Mouse (Mus musculus) hindbrain, embryonic 16.5 days (tissue): ENCODE measurements at regions not wholly inside any gene's neighbourhood (a gene's known extent, or its start where the extent isn't known, plus 50 kb on each side); places are given as distances from the start of the nearest gene placed in this dataset.

Experiments
- ATAC-seq: fragments of 200-750 bp; cut with Nextera tagmentation; 2 replicates; pipeline ENCODE4 v1.8.0; 2017; ENCODE audit warnings: moderate TSS enrichment, moderate library complexity
- H3K27ac ChIP-seq: fragments of 300-500 bp; sonication (generic); 2 replicates; pipeline ENCODE4 v1.5.1; 2014; ENCODE audit warnings: low read depth, mild to moderate bottlenecking, control low read depth, low read length, moderate library complexity
- H3K27me3 ChIP-seq: fragments of 300-500 bp; sonication (generic); replicated peaks from 2 replicates; pipeline ENCODE4 v1.6.1; 2014; ENCODE audit warnings: low read length; ENCODE audit not compliant: control insufficient read depth, insufficient read depth
- H3K36me3 ChIP-seq: fragments of 300-500 bp; sonication (generic); 2 replicates; pipeline ENCODE4 v1.6.1; 2014; ENCODE audit warnings: mild to moderate bottlenecking, low read length, moderate library complexity, mixed read lengths; ENCODE audit not compliant: control insufficient read depth, insufficient read depth
- H3K4me1 ChIP-seq: fragments of 300-500 bp; sonication (generic); 2 replicates; pipeline ENCODE4 v1.6.1; 2014; ENCODE audit warnings: low read depth, low read length; ENCODE audit not compliant: control insufficient read depth, insufficient read depth
- H3K4me2 ChIP-seq: fragments of 300-500 bp; sonication (generic); 2 replicates; pipeline ENCODE4 v1.6.1; 2014; ENCODE audit warnings: mild to moderate bottlenecking, low read length, control low read depth, moderate library complexity
- H3K4me3 ChIP-seq: fragments of 300-500 bp; sonication (generic); 2 replicates; pipeline ENCODE4 v1.5.1; 2014; ENCODE audit warnings: mild to moderate bottlenecking, low read length, control low read depth, moderate library complexity
- H3K9ac ChIP-seq: fragments of 300-500 bp; sonication (generic); 2 replicates; pipeline ENCODE4 v1.6.1; 2014; ENCODE audit warnings: low read depth, mild to moderate bottlenecking, control low read depth, low read length, moderate library complexity
- H3K9me3 ChIP-seq: fragments of 300-500 bp; sonication (generic); 2 replicates; pipeline ENCODE4 v1.6.1; 2014; ENCODE audit warnings: mild to moderate bottlenecking, low read length, moderate library complexity; ENCODE audit not compliant: control insufficient read depth
- WGBS: fragments of 180-500 bp; shearing (Covaris S2); extraction: QIAGEN DNeasy Blood & Tissue Kit; methylation state at CpG from one replicate; pipeline ENCODE4 v1.1.7; 2014; 5-methylcytosine and 5-hydroxymethylcytosine counted together

DNA sequence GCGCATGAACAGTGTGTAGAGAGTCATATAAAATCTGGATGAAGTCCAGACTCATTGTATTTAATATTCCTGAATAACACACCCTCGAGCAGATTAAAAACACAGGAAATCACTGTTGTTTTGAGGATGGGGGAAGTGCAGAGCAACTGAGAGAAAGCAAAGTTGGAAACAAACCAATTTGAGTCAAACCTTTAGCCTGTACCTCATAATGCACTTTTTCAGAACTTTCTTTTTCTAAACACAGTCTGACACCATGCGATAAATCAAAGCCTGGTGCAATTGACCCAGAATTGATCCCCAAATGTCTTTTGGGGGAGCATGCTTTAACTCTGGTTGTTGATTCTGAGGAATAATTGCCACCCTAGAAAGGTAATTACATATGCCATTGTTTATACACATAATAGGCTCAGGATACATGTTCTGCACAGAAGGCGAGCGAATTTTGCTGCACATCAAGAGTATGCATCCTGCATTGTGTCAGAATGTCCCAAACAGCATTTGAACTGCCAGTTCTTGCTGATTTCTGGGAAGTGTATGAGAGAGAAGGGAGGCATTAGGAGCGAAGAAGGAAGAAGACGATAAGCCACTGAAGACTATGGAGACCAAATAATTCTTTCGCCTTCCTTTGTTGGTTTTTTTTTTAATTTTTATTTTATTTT is 245.3 kb upstream of the Nr2f1 start:
- no peak overlapping the region for H3K9ac ChIP-seq
- H3K4me2 ChIP-seq: no peak overlapping the region
- 57% methylated on average over 8 of the region's 8 CpGs for WGBS
- no peak for ATAC-seq
- no peaks in the 10 kb centered on the region for H3K36me3 ChIP-seq
- no peak overlapping the region for H3K27ac ChIP-seq
- H3K4me1 ChIP-seq: peaks cover 6% of the 10 kb centered on the region
- no peak overlapping the region for H3K4me3 ChIP-seq
- no peaks in the 10 kb centered on the region for H3K27me3 ChIP-seq
- no peaks in the 10 kb centered on the region for H3K9me3 ChIP-seq

DNA sequence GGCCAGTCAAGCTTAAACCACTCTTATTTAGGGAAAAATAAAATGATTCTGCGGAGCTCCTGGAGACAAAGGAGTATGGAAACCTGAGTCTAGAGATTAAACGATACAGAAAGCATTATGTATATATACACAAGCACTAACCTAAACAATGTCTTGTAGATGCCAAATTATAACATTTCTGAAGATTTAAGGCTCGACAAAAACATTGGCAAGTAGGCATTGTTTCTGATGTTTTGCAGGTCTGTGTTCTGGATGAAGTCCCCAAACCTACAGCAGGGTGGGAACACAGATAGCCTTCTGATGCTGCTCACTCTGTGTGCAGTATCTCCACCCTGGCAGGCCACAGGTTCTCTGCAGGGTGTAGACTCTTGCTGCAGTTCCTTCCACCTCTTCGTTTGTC is 228.9 kb upstream of the Nr2f1 start:
- H3K9me3 ChIP-seq: no peaks in the 10 kb centered on the region
- H3K4me2 ChIP-seq: peak overlapping the region; percentile 56
- H3K36me3 ChIP-seq: no peaks in the 10 kb centered on the region
- no peak for ATAC-seq
- H3K27me3 ChIP-seq: no peaks in the 10 kb centered on the region
- H3K27ac ChIP-seq: peak overlapping the region; percentile 36
- peaks cover 15% of the 10 kb centered on the region for H3K4me1 ChIP-seq
- WGBS: 42% methylated on average over 4 of the region's 4 CpGs
- H3K4me3 ChIP-seq: no peak overlapping the region
- H3K9ac ChIP-seq: no peak overlapping the region

DNA sequence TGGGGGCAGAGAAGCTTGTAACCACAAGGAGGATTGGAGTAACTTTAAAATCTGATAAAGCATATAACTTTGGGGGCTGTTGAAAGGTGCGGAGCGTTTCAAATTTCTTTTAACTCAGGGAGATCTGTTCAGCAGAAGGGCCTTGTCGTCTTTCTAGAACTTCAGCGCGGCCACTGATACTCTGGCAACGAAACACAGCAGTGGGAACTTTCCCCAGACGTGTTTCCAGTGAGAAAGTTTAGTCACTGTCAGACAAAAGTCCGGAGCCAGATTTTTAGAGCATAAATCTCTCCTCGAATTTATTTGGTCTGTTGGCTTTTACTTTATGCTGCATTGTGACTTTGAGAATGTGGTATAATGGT is 228.5 kb upstream of the Nr2f1 start:
- Histone ChIP-seq H3K4me2 (peak overlapping the region; percentile 56), H3K36me3 (no peaks in the 10 kb centered on the region), H3K27me3 (no peaks in the 10 kb centered on the region), H3K27ac (peak overlapping the region; percentile 36), H3K4me3 (peak overlapping the region; percentile 31), H3K4me1 (peaks cover 15% of the 10 kb centered on the region), H3K9ac (peak overlapping the region; percentile 37), H3K9me3 (no peaks in the 10 kb centered on the region)
- ATAC-seq: peak; percentile 37
- WGBS: 4% methylated on average over 9 of the region's 9 CpGs

DNA sequence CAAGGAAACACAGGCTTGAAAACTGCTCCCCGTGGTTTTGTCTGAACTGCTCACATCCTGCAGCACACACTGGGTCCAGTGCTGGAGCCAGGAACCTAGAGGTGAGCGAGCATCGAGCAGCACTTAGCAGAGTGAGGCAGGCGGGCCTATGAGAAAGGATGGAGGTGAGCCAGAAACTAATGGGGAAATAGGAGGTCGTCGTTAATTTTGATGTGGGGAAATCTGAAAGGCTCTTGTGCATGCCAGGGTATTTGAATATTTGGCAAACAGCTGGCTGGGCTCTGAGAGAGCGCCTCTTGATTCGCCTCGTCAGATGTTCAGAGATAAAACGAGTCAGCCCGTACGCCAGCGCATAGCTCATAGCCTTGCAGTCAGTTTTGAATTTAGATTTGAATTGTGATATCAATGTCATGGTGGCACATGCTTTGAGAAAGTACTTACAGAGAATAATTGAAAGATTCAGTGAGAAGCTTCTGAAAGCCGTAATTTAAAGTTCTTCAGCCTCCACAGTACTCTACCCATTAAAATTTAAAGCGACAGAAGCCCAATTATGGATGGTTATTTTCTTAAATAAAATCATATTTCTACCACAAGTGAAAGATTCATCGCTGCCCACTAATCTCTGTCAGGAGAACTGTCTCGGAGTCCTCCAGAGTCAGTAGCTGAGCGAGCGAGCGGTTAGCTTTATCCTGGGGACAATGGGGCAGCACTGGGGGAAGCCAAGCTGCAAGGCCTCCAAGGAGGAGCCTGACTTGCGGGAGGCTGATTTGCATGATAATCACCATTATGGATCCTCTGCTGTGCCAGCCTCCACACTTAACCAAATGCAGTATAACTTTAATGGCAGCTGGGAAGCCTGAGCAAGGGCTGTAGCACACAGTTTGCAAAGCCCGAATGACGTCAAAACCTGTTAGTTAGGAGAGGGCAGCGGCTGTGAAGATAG is 227.9 kb upstream of the Nr2f1 start:
- 9% methylated on average over 24 of the region's 24 CpGs for WGBS
- peak overlapping the region; percentile 61 for H3K27ac ChIP-seq

DNA sequence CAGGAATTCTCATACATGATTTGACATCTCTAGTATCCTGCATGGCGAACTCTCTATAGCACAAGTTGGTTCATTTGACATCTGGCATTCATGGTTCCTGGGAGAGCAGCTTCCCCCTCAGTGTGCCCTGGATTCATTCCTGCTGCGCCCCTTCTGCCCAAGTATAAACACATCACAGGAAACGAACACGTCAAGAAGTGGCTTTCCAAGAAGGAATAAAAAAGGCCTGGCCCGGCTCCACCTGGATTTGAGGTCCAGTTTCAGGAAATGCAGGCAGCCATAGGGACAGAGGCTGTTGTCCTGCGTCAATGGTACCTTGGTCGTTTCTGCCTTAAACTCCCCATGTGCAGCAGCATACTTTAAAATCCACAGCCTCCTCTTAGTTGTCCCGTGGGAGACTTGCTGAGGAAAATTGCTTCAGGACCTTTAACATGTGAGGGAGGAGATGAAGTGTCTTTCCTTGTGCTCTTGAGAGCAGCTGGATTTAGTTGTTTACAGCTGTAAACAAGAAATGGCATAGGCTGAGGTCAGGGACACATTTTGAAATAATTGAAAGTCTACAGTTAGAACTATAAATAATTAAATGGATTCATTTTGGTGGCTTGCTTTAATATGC is 226.9 kb upstream of the Nr2f1 start:
- no peak overlapping the region for H3K4me2 ChIP-seq
- H3K27ac ChIP-seq: no peak overlapping the region; the same call in 1 of the 2 replicates
- H3K27me3 ChIP-seq: no peaks in the 10 kb centered on the region
- peak; percentile 37; the same call in 1 of the 2 replicates for ATAC-seq
- no peaks in the 10 kb centered on the region for H3K9me3 ChIP-seq
- WGBS: 20% methylated on average over 8 of the region's 8 CpGs
- H3K4me3 ChIP-seq: no peak overlapping the region
- H3K4me1 ChIP-seq: peaks cover 15% of the 10 kb centered on the region
- no peaks in the 10 kb centered on the region for H3K36me3 ChIP-seq
- no peak overlapping the region for H3K9ac ChIP-seq

More for the DNA sequence above, 227.9 kb upstream of the Nr2f1 start:
- Histone ChIP-seq H3K4me2 (peak overlapping the region; percentile 56), H3K27me3 (no peaks in the 10 kb centered on the region), H3K36me3 (no peaks in the 10 kb centered on the region), H3K4me3 (peak overlapping the region; percentile 31), H3K9me3 (no peaks in the 10 kb centered on the region), H3K4me1 (peaks cover 15% of the 10 kb centered on the region), H3K9ac (peak overlapping the region; percentile 37)
- peak; percentile 93 for ATAC-seq

DNA sequence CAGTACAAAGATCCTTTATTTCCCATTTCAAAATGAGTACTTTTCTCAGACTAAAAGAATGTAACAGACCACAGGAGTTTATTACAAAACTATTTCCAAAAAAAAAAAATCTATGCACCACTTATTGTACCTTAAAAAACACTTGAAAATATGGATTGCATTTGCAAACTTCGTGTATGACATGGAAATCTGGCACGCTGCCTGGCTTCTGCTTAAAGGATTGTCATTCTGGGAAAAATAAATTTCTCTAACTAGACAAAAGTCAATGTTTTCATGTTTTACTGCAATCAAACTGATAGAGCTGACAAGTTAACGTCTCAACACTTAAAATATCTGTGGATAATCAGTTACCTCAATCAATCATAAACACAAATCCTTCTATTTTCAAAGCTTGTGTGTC is 205.5 kb upstream of the Nr2f1 start:
- no peak overlapping the region for H3K9ac ChIP-seq
- no peak overlapping the region for H3K4me3 ChIP-seq
- H3K27ac ChIP-seq: no peak overlapping the region
- H3K27me3 ChIP-seq: no peaks in the 10 kb centered on the region
- ATAC-seq: no peak
- no peaks in the 10 kb centered on the region for H3K36me3 ChIP-seq
- H3K9me3 ChIP-seq: no peaks in the 10 kb centered on the region
- H3K4me1 ChIP-seq: no peaks in the 10 kb centered on the region
- no peak overlapping the region for H3K4me2 ChIP-seq
- 66% methylated on average over 3 of the region's 3 CpGs for WGBS

DNA sequence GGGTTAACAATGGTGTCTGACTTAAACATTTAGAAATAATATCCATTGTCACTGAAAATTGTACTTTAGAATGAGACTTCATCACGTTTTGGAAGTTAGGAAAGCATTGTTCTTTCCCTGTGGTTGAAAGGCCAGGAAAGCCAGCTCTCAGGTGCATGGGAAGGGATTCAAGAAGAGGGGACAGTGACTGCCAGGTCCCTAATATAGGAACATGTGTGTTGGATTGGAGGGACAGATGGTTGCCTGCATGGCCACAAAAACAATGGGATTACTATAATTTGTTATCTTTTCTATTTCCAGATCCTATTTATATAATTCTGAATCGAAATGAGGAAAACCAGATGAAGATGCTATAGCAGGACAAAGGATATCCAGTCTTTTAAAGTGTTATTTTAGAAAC is 184.2 kb upstream of the Nr2f1 start:
- Histone ChIP-seq H3K36me3 (no peaks in the 10 kb centered on the region), H3K27ac (no peak overlapping the region), H3K4me2 (no peak overlapping the region), H3K9ac (no peak overlapping the region), H3K9me3 (no peaks in the 10 kb centered on the region), H3K27me3 (no peaks in the 10 kb centered on the region), H3K4me3 (no peak overlapping the region), H3K4me1 (no peaks in the 10 kb centered on the region)
- WGBS: 71% methylated on average over 2 of the region's 2 CpGs
- no peak for ATAC-seq

DNA sequence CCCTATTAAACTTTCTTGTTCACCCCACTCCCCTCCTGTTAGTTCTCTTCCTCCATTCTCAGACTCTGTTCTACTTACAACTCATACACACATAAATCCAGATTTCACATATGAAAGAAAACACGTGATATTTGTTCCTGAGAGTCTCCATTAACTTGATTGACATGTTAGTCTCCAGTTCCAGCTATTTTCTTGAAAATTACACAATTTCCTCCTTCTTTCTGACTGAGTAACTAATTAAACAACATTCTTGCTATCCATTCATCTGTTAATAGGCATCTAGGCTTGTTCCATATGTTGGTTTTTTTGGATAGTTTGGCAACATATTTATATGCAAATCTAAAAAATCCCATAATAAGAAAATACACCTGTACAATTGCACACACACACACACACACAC is 161.7 kb upstream of the Nr2f1 start:
- H3K36me3 ChIP-seq: no peaks in the 10 kb centered on the region
- WGBS: 69% methylated on average over 1 of the region's 1 CpGs
- no peak overlapping the region for H3K4me3 ChIP-seq
- ATAC-seq: no peak
- no peak overlapping the region for H3K4me2 ChIP-seq
- H3K27ac ChIP-seq: no peak overlapping the region
- no peaks in the 10 kb centered on the region for H3K4me1 ChIP-seq
- no peak overlapping the region for H3K9ac ChIP-seq
- H3K9me3 ChIP-seq: no peaks in the 10 kb centered on the region
- H3K27me3 ChIP-seq: no peaks in the 10 kb centered on the region

DNA sequence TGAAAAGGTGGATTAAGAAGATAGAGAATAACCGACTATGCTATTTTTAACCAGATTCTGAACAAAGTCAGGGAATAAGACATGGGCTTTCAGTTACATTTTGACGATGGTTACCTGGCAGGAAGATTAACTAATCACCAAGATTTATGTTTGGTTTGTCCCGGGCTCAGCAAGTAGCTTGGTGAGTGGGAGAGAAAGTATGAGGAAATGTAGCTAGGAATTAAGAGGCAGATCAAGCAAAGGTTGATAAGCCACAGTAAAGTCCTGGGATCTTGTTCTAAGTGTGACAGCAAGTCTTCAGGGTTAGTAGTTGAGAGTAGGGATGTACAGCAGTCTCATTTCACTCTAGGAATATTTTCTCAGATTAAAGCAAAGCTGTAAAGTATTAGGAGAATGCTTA is 149.3 kb upstream of the Nr2f1 start:
- no peak overlapping the region for H3K27ac ChIP-seq
- no peaks in the 10 kb centered on the region for H3K36me3 ChIP-seq
- no peaks in the 10 kb centered on the region for H3K9me3 ChIP-seq
- no peak for ATAC-seq
- no peaks in the 10 kb centered on the region for H3K27me3 ChIP-seq
- no peak overlapping the region for H3K4me2 ChIP-seq
- WGBS: 76% methylated on average over 3 of the region's 3 CpGs
- H3K4me3 ChIP-seq: no peak overlapping the region
- no peak overlapping the region for H3K9ac ChIP-seq
- H3K4me1 ChIP-seq: no peaks in the 10 kb centered on the region
